Mouse (Mus musculus) cerebellum, postnatal 14 days (tissue): ENCODE results near the gene Acyp1.

Experiments used
- DNase-seq, 2 experiments: peaks; one replicate each; pipeline ENCODE4 v3.0.0; 2021; ENCODE audit warnings: mixed read lengths in 2 of 2

Gene Acyp1

DNA sequence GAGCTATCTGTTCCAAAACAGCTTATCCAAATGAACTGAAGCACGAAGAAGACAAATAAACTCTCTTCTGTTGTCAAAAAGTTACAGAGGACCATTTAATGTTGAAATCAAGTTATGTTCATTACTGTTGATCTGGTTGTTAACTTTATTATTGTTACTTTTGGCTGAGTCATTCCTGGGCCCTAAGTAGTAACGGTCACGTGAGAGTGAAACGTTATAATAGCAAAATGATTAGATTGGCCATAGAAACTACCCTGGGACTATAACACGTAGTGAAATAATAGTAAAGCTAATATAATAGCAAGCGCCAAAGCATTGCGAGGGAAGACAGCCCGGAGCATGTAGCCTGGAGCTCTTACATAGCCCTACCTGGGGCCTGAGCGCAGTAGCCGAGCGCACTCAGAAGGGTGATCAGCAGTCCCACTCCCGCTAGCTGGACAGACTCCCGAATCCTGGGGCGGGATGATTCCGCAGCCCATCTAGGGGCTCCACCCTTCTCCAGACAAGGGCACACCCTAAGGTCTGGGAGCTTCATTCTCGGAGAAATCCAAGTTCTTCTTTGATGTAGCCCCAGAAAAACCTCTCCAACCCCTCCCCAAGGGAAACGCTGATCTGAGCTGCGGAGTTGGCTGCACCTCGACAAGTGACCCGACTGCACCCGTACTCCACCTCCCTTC, at the start of gene Acyp1:
Gene Acyp1, minus strand, starts transcription at position 630 of the 677 bp plus-strand sequence.
- DNase-seq: no peak

DNA sequence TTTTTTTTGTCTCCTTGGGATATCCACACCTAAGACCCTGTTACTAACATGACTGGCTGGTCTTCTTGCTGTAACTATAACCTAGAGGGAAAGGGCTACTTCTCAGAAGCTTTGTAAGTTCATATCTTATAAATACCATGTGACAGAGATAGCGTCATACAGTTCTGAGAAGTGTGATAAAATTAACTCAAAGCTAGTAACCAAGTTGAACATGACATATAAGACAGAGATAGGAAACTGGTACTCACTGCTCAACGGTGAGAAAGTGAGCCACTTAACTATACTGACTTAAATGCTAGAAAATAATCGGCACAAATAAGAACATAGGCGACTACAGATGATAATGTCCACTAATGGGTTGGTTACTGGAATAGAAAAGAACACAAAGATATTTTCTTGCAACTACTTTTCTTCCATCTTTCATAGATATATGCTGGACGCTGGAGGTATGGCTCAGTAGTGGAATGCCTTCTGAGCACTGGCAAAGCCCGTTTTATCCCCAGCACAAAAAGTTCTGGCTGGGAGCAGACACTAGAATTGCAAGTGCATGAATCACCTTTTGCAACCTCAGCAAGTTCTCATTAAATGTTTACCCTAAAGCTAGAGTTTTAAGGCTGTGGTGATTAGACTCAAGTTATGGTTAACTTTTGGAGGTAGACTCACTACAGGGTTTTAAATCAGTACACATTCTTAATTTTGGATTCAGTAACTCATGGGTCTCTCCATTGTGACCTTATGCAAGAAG, 49.5 kb upstream of the Acyp1 start:
- DNase-seq: no peak

- no peak for DNase-seq
Measured at GRCm38 (mm10) chr12:85330153-85330552, 41.9 kb upstream of the Acyp1 start.

GRCm38 (mm10) chr12:85308651-85309050, 20.4 kb upstream of the Acyp1 start:
- peak; percentile 40 to 59 for DNase-seq

DNA sequence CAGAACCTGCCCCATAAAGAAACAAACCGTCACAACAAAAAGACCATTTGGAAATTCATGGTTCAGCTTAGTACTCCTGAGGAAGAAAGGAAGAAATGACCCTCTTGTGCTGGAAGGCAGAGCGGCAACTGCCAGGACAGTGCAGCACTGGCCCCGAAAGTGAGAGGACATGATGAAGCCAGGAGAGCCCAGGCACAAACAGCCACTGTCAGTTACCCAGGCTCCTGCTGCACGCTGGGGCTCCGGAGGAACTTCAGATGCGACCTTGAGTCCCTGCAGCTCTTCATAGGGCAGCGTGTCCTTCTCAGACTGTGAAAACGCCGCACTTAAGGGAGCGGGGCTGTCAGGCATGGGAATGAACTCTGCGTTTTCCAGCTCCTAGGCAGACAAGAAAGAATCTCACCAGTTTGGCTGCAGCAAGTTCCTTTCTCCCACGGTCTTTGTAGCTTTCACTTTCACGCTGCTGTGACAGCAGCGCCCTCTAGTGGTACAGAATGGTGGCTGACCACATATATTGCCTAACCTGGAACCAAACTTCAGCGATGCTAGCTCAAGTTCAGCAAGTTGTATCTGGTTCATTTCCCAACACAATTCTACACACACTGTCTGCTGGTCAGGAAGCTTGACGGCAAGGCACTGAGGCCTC, 17.1 kb upstream of the Acyp1 start:
- peak; percentile 88 to 89 for DNase-seq

GRCm38 (mm10) chr12:85304725-85305124, 16.5 kb upstream of the Acyp1 start:
- no peak for DNase-seq

DNA sequence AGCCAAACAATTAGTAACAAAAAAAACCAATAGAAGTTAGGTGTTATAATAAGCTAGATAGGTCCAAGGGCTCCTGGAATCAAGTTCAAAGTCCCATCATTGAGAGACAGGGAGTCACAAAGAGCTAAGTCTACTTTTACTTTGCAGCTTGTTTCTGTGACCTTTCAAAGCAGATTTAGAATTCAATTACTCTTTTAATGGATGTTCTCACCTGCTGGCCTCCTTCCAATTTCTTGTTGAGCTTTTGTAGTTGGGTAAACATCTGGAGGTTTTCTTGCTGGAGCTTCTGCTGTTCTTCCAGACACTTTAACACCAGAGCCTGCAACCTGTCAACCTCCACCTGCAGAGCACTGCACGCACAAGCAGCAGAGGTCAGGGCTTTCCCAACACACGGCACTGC, 15.0 kb upstream of the Acyp1 start:
- DNase-seq: no peak

- no peak for DNase-seq
Measured at GRCm38 (mm10) chr12:85298835-85299180, 10.6 kb upstream of the Acyp1 start.

GRCm38 (mm10) chr12:85298127-85298834, 10.0 kb upstream of the Acyp1 start:
- no peak for DNase-seq

- DNase-seq: no peak
Measured at GRCm38 (mm10) chr12:85297345-85297997, 9.2 kb upstream of the Acyp1 start.

DNA sequence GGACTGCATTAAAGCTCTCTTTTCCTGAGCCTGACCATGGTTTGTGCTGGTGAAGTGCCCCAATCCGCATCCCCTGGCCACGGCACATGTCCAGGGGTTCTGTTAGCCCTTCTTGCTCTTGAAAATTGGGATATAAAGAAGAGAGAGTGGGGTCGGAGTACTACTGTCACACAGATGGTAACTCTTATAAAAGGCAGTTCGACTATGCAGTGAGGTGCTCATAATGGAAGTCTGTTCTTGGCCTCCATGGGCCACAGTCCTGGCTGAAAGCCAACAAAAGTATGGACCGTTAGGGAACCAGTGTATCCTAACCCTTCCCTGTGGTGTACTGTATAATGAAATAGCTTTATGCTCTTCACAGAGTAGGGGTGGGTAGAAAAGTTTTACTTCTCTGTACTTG, 8.7 kb upstream of the Acyp1 start:
- DNase-seq: no peak

- no peak for DNase-seq
Measured at GRCm38 (mm10) chr12:85295506-85295905, 7.3 kb upstream of the Acyp1 start.

- DNase-seq: no peak
Measured at GRCm38 (mm10) chr12:85292906-85293305, 4.7 kb upstream of the Acyp1 start.

DNA sequence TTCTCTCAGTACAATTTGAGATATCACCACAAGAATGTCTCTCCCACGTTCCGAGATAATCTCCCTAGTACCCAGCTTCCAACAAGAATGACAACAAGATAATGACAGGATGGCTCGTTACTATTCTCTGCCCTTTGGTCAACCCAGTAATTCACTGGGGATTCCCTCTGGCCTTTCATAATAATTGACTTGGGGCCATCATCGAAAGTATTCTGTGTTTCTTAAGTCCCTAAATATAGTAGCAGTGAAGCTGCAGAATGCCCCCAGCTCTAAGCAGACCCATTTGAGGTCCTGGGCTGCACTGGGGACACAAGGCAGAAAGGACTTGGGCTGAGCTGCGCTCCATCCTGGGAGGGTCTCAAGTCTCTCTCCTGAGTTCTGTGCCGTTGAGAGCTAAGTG, 4.0 kb upstream of the Acyp1 start:
- DNase-seq: no peak

GRCm38 (mm10) chr12:85291541-85291940, 3.3 kb upstream of the Acyp1 start:
- no peak for DNase-seq

GRCm38 (mm10) chr12:85290633-85291032, 2.4 kb upstream of the Acyp1 start:
- no peak for DNase-seq

GRCm38 (mm10) chr12:85289157-85290000, 1.1 kb upstream of the Acyp1 start:
- no peak for DNase-seq

DNA sequence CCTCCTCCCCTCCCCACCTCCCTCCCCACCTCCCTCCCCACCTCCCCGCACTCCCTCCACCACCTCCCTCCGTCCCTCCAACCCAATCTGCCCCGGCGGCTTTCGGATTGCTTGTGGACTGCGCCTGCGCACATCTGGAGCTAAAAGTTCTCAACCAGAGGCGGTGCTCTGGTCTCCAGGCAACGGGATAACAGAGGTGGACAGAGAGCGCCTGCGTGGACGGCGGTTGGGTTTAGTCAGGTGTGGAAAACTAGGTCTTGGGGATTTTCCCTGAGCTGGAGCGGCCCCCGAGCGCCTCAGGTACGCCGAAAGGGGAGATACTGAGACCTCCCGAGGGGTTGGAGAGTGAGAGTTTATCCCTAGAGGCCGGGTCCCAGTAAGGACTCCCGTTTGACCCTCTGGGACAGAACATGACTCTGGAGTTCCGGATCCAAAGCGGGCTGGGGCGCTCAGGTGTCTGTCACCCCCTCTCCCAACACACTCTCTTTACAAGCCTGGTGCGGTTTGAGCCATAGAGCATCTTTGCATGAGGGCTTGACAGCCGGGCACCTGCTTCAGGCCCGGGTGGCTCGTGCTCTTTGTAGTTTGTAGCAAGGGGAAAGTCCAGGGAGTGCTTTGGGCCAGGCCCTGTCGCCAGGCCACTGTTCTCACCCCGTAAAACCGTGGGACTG, 383 bp upstream of the Acyp1 start, which contains the start of gene Zc2hc1c:
Gene Zc2hc1c, plus strand, starts transcription at position 106 of the 671 bp plus-strand sequence.
- peak in 1 of 2 experiments; percentile 44 for DNase-seq

DNA sequence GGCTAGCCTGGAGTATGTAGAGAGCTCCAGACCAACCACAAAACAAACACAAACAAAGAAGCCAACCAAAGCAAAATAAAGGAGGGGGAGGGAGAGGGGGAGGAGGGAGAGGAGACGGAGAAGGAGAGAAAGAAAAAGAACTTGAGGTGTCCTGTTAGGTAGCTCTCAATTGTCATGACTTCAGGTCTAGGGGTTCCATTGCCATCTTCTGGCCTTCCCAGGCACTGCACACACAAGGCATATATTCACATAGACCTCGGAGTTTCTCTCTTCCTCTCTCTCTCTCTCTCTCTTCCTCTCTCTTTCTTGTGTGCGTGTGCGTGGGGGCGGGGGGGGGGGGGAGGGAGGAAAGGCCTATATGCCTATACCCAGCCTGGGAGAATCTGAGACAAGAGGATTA, 1.3 kb downstream of the Acyp1 start:
- DNase-seq: peak in 1 of 2 experiments; percentile 60

GRCm38 (mm10) chr12:85284996-85285395, 3.2 kb downstream of the Acyp1 start:
- DNase-seq: no peak

DNA sequence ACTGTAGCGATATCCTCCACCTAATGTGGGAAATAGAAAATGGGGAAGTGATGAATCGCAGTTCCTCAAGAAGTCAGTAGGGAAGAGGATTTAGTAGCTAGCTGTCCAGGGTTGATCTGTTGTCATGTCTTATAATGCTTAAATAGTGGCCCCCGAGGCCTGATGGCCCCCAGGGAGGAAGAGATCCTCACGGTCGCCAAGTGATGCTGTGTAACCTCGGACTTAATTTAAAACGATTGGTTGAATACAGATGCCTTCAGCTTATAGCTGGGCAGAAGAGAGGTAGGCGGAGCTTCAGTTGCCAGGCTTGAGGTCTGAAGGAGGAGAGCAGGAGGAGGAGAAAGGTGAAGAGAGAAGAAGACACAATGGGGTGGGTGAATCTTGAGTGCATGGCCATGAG, 3.9 kb downstream of the Acyp1 start:
- no peak for DNase-seq
